Mouse (Mus musculus) right cerebral cortex, postnatal 10 days (tissue): ENCODE results near the gene Inafm1.
"Not testable (repeated sequence)": the region's sequence is repeated elsewhere in the genome, so short reads cannot be mapped to it uniquely, and the experiment has no call there.

ENCODE experiments used
- DNase-seq, 2 experiments: peaks; one replicate each; pipeline ENCODE4 v3.0.0; 2021; ENCODE audit warnings: low spot score in 2 of 2

Gene Inafm1

DNA sequence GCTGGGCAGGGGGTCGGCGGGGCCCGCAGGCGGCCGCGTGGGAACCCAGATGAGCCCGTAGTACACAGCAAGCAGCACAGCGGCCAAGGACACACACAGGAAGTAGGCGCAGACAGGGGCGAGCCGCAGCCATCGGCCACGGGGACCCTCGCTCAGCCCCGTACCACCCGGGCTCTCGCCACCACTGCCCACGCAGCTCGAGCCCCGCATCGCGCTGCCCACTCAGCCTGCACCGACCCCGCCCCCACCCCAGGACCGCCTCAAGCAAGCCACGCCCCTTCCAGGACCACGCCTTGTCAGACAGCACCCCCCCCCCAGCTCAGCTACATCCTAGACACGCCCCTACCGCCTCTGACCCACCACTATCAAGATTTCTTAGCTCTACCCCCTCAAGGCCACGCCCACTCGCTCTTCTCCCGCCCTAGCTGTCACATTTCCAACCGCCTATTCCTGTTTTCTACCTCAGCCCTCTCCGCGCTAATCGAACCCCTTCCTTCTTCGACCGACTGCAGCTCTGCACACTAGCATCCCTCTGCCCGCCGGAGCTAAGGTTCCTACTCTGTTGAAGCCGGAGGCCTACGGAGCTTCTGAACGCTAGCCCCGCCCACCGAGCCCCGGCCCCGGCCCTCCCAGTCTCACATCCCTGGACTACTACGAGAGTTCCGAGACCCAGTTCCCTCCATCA is at the start of gene Inafm1:
TSS of gene Inafm1 (minus strand) at position 537 of the 685 bp plus-strand sequence.
- peak; percentile 94 to 95 for DNase-seq

DNA sequence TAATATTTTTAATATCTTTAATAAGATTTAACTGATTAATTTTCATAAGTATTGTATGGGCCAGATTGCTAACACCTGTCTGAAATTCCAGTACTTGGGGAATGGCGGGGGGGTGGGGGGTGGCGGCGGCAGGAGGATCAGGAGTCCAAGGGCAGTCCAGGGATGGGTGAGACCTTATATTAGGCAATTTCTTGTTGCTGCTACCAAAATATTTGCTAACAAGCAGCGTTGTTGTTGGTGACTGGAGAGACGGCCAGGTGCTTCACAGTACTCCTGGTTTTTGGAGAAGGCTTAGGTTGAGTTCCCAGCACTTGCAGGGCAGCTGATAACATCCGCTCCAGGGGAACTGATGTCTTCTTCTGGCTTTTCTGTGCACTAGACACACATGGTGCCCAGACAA is 47.1 kb upstream of the Inafm1 start:
- no peak for DNase-seq

GRCm38 (mm10) chr7:16319216-16319615 is 45.8 kb upstream of the Inafm1 start:
- DNase-seq = no peak

- DNase-seq = no peak
These were observed 43.7 kb upstream of the Inafm1 start for GRCm38 (mm10) chr7:16317094-16317493.

DNA sequence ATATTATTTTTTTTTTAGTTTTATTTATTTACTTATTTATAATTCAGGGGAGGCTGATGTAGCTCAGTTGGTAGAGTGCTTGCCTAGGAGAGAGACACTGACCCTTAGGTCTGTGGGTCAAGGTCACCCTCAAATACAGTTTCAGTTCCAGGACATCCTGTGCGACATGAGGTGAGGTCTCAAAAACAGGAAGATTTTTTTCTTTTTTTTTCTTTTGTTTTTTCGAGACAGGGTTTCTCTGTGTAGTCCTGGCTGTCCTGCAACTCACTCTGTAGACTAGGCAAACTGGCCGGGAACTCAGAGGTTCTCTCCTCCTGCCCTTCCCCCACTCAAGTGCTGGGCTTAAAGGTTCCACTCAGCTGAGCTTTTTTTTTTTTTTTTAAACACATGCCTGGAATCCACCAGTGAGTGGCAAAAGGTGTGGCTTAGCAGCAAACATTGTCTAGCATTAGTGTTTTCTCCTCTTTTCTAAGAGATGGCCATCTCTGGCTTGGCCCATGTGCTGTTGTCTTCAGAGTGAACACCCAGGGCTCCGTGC is 41.9 kb upstream of the Inafm1 start:
- DNase-seq = no peak

DNA sequence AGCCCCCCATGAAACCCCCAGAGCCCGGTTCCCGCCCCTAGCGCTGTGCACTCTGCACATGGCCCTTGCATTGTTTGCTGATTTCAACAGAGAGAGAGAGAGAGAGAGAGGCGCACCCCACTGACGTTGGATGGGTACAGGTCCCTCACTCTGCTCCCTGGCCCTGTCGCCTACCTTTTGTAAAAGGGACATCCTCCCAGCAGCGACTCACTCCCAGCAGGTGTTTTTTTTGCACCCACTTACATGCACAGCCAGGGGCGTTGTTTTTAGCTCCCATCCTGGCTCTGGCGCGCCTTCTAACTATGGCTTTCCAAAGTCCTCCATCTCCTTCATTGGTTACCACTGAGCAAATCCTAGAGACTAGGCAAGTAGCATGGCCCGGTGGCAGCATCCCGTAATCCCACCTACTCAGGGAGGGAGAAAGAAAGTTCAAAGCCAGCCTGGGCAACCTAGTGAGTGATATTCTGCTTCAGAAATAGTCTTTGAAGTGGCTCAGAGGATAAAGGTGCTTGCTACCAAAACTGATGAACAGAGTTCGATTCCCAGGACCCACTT is 40.9 kb upstream of the Inafm1 start:
- DNase-seq = no peak

DNA sequence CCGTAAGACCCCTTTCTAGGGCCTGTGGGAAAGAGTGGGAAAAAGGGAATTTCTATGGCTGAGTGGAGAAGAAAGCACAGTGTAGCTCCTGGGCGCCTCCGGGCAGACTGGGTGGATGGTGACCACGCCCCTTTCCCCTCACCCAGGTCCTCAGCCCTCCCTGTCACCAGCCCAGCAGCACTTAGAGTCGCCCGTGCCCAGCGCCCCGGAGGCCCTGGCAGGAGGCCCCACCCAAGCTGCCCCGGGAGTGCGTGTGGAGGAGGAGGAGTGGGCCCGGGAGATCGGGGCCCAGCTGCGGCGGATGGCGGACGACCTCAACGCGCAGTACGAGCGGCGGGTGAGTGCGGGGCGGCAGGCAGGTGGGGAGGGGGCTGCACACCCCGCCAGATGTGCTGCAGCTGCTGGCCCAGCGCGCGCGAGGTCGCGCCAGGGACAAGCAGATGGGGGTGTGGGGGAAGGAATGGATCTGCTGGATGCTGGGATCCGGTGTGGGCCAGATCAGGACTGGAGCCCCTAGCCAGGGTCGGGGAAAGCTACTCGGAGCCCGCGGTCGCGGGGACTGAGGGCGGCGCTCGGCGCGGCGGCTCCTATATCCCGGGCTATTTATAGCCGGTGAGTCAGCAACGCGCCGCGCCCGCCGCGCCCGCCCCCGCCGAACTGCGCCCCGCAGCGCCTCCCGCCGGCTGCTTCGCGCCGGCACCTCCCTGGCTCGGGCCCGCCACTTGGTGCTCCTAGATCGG is 40.2 kb upstream of the Inafm1 start:
- DNase-seq = peak; percentile 84

DNA sequence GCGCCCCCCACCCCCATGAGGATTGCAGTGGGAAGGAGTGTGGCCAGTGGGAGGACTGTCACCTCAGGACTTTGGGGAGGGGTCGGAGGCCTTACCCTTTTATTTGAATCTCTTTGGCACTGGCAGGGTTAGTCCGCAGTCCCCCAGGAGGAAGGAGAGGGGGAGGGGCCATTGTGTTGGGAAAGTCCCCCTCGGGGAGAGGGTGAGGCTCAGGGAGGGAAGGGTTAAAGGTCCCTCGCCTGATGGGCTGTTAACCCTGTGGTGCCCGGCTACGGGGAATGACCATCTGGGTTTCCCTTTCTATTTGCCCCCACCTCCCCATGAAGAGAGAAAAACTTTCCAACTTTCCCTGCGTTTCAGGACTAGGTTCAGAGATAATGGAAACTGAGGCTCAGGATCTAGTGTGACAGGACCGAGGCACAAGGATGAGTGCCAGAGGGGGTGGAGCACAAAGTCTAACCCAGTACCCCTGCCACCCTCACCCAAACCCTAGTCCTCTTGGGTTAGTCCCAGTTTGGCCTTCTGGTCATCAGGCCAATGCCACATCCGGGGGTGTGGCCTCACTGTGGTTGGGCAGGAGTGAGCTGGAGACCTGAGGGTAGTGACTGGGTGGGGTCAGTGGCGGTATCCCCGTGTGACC is 39.4 kb upstream of the Inafm1 start:
- DNase-seq = peak; percentile 60 to 67

DNA sequence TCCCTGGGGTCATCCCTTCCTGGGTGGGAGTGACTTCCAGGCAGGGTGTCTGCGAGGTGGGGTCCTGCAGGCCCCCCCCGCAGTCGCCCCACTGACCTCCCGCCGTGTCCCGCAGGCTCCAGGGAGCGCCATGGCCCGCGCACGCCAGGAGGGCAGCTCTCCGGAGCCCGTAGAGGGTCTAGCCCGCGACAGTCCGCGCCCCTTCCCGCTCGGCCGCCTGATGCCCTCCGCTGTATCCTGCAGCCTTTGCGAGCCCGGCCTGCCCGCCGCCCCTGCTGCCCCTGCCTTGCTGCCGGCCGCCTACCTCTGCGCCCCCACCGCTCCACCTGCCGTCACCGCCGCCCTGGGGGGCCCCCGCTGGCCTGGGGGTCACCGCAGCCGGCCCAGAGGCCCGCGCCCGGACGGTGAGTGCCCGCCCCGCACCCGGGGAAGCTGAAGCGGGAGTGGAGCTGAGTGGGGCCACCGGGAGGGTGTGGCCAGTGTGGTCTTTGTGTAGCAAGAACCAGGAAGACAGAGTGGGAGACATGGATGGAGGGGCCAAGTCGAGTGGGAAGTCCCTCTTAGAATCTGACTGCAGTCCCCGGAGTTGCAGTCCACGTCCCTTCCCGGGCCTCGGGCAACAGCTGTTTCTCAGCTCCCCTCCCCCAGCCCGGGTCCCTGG is 38.7 kb upstream of the Inafm1 start:
- no peak for DNase-seq

DNA sequence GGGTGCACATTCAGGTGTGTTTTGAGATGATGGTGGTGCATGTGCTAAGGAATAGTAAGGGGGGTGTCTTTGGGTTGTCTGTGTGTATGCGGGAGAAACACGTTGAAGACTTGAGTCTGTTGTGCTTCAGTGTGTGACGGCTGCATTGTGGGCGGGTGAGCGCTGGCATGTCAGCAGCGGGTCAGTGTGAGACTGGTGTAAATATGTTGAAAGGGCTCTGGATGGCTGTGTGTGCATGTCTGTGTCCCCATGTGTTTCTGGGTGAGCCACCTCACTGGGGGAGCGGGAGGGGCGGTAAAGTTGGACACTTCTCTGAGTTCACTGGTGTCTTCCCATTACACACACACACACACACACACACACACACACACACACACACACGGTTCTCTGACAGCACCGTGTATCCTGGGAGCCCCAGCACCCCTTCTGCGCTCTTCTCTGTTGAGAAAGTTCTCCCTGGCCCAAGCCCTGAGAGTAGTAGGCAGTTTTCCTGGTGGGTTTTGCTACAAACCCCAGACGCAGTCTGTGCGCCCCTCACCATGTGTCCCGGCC is 38.1 kb upstream of the Inafm1 start:
- DNase-seq = peak; percentile 48 to 65

DNA sequence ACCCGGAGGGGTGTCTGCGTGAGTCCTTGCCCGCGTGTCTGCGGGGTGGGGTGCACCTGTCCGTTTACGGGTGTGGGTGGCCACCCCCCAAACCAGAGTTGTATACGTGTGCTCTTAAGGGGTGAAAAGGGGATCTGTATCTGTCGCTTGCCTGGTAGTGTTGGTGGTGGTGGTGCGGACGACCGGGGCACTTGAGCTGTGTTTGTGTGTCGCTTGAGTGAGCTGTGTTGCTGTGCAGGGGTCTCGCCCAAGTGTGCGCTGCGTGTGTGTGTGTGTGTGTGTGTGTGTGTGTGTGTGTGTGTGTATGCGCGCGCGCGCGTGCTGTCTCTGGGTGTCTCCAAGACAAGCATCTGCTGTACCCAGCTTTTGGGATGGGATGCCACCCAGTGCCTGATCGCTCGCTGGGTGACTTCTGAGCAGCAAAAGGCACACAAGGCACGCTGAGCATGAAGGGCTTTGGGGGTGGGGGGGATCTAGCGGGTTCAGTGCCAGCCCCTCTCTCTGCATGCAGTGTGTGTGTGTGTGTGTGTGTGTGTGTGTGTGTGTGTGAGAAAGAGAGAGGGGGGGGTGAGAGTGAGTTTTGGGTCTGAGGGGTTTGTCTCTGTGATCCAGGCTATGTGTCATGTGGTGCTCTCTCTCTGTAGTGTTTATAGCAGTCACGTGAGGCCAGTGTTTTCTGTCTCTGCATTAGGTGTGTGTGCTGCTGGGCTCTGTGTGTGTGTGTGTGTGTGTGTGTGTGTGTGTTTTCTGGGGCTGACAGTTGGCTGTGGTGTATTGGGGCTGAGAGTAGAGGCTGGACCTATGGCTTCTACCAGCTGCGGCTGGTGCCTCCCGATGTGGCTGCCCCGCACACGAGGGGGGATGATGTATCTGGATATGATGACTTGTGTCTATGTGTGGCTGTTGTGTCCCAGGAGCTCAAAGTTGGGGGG is 37.4 kb upstream of the Inafm1 start:
- DNase-seq = peak; percentile 75 to 84

GRCm38 (mm10) chr7:16310020-16310520 is 36.7 kb upstream of the Inafm1 start:
- DNase-seq = peak; percentile 83 to 85

GRCm38 (mm10) chr7:16309318-16310019 is 36.1 kb upstream of the Inafm1 start:
- peak; percentile 90 for DNase-seq

DNA sequence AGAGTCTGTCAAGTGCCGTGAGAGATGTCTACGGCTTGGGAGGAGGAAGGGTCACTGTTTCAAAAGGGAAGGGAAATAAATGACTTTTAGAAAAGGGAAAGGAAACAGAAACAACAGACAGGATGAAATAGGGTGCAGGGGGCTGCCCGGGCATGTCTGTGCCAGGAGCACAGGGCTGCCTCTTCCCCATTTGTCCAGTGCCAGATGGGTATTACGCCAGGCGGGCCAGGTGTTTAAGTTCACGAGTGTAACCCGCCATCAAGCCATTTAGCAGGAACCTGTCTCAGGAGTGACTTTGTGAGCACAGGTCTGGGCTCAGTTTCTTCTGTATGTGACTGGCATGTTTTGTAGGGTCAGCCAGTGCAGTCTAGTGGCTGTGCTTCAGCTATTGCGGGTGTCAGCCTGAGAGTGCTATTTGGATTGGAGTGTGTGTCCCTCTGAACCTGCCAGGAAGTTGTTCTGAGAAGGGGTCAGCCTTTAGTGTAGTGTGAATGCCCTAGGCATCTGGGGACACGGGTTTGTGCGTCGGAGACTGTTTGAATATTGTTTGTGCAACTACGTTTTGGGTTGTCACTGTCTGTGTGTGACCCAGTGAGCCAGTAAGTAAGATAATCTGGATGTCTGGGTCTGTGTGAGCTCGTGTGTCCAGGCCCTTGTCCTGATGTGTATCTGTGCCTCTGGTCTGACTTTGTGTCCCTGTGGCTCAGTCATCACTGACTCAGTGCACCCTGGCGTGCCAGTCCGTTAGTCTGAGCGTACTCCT is 35.3 kb upstream of the Inafm1 start:
- DNase-seq = no peak

DNA sequence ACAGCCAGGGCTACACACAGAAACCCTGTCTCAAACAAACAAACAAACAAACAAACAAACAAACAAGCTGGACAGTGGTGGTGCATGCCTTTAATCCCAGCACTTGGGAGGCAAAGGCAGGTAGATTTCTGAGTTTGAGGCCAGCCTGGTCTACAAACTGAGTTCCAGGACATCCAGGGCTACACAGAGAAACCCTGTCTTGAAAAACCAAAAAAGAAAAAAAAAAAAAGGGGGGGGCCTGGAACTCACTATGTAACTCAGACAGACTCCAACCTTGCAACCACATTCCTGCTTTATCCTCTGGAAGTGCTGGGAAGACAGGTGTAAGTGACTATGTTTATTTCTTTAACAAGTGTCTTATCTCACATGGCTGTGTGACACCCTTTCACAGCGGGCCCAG is 34.7 kb upstream of the Inafm1 start, which contains the start of gene Bbc3:
TSS of gene Bbc3 (plus strand) at position 301 of the 400 bp plus-strand sequence.
- DNase-seq = not testable (repeated sequence)

DNA sequence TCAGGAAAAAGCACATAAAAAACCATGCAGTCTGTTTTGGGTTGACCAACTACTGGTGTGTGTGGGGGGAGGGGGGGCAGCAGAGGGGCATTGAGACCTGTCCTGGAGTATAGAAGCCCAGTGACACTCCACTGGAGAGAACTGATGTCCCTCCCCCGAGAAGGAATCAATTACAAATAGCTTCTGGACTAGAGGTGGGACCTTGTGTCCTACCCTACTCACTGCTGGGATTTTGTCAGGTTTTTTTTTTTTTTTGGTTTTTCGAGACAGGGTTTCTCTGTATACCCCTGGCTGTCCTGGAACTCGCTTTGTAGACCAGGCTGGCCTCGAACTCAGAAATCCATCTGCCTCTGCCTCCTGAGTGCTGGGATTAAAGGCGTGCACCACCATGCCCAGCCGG is 33.7 kb upstream of the Inafm1 start:
- not testable (repeated sequence) for DNase-seq

GRCm38 (mm10) chr7:16299419-16300035 is 26.1 kb upstream of the Inafm1 start:
- DNase-seq = peak; percentile 98

DNA sequence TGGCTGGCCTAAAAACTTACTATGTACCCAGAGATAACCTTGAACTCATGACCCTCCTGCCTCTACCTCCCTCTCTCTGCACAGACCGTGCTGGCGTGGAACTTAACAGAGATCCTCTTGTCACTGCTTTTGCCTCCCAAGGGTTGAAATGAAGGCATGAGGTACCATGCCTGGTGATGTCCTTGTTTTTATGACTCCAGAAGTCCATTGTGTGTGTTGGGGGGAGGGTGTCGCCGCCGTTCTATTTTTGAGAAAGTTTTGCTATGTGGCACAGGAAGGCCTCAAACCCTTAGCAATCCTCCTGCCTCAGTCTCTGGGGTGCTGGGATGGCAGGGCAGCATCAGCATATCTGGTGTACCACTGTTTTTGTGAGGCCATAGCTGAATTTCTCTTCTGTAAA is 25.5 kb upstream of the Inafm1 start:
- DNase-seq = no peak
